Mouse (Mus musculus): ENCODE data around the gene BC030870.

Gene BC030870

GRCm38 (mm10) chr8:65074733-65075132 is 54.6 kb downstream of the BC030870 start, which contains the start of gene Gm10663:
Gm10663 (plus strand) TSS chr8:65075033.
- DNase-seq (ENCODE audit: low spot score): no peak

DNA sequence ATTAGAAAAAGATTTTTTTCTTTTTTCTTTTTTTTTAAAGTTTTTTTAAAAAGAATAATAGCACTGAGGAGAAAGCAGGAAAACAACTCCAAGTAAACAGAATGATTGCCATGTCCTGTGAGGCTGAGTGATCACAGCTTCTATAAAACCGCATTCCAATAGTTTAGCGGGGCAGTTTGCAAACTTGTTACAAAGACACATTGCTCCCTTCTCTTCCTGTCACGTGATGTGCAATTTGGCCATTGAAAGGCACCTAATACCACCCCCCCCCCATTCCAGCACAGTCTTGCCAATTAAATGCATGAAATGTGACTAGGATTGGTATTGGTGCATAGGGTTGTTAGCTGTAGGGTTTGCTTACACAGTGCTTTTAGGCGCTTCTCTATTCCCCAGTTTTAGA is 58.4 kb downstream of the BC030870 start:
- no peak for DNase-seq (ENCODE audit: low spot score)

DNA sequence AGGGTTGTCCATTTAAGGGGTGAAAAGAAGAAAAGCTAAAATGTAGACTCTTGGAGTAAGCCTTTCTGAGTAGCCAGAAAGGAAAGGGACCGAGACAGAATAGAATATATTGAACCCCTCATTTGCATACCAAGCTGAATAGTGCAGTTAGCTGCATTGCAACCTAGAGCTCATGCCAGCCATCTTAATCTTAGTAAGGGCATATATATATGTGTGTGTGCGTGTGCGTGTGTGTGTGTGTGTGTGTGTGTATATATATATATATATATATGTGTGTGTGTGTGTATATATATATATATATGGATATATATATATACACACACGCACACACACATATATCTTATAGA is 60.9 kb downstream of the BC030870 start:
- no peak for DNase-seq (ENCODE audit: low spot score)

DNA sequence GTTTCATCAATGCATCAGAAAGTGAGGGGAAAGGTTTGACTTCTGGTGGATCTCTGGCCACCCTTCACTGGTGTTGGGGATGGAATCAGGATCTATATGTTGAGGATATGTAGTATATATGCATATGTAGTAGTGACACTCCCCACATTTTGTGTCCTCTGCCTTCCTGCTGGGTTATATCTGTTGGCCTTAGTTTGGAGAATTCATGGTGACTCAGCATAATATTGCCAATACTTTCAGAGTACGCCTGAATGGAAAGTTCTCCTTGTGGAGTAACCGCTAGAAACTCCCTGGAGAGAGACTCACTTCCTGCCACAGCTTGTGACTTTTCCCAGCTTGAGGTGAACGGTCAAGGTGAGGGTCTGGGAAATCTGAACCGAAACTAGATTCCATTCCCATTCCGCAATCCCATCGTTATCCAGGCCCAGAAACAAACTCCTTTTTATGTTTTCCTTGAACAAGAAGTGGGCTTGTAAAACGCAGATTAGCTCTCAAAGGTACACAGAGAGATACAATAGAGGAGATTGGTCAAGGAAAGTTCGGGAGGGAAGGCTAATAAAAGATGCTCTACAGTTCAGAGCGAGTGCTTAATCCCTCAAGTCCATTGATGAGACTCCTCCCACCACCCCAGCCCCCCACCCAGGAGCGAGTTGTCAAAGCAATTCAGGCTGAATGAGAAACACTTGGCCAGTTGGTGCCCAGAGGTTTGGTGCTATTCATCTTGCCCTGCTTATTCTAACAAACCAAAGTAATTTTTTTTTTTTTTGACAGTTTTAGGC is 61.5 kb downstream of the BC030870 start:
- no peak for DNase-seq (ENCODE audit: low spot score)

- no peak for DNase-seq (ENCODE audit: low spot score)
Observed at GRCm38 (mm10) chr8:65067031-65067430, 62.3 kb downstream of the BC030870 start.

GRCm38 (mm10) chr8:65065622-65066021 is 63.7 kb downstream of the BC030870 start:
- DNase-seq (ENCODE audit: low spot score): no peak

GRCm38 (mm10) chr8:65064071-65064470 is 65.3 kb downstream of the BC030870 start:
- DNase-seq (ENCODE audit: low spot score): no peak

DNA sequence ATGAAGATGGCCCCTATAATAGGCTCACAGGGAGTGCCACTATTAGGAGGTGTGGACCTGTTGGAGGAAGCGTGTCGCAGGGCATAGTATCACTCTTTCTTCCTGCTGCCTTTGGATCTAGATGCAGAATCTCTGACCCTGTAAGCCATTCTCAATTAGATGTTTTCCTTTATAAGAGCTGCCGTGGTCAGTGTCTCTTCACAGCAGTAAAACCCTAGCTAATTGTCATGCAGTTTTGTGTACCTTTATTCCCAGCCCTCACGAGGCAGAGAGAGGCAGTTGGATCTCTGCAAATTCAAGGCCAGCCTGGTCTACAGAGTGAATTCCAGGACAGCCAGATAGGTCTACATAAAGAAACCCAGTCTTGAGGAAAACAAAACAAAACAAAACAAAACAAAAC is 67.2 kb downstream of the BC030870 start:
- no peak for DNase-seq (ENCODE audit: low spot score)

DNA sequence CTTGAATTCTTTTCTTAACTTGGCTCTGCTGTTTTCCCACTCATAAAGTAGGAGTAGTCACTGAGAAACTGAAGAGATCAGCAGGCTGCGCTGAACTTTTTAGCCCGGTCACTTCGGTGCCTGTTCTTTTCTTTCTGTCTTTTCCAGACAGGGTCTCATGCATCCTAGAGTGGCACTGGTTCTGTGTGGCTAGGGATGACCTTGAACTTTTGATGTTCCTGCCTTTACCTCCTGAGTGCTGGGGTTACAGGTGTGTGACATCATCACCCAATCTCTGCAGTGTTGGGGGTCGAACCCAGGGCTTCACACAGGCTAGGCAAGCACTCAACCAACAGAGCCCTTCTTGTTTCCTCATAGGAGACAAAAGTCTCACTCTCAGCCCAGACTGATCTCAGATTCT is 72.6 kb downstream of the BC030870 start:
- DNase-seq (ENCODE audit: low spot score): no peak

DNA sequence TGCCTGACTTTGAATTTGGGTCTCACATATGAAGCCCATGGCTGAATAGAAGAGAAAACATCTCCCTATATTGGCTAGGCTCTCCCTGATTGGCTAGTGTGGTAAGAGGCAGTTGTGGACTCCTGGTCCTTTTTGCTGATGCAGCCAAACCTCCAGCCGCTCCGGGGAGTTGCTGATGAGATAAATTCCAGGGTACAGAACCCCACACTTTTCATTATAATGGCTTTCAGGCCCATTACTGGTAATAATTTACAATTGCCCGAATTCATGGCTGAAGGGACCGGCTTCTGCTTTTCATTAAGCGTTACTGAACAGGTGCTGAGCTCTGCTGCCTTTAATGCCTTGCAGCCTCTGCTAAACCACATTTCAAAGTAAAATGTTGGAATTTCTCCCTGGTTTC is 75.4 kb downstream of the BC030870 start:
- no peak for DNase-seq (ENCODE audit: low spot score)

DNA sequence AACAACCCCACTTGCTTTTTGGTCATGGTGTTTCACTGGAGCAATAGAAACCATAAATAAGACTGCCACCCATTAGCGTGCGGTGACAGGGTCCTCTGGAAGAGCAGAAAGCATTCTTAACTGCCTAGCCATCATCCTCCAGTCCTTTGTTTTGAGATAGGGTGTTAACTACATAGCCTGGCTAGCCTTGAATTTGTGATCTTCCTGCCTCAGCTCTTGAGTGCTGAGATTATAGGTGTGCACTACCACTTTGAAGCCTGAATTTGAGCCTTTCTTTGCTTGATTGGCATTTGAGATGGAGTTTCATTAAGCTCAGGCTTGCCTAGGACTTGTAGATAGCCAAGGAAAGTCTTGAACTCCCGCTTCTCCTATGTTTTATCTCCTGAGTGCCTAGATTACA is 75.8 kb downstream of the BC030870 start:
- DNase-seq (ENCODE audit: low spot score): no peak

GRCm38 (mm10) chr8:65047801-65048200 is 81.6 kb downstream of the BC030870 start:
- no peak for DNase-seq (ENCODE audit: low spot score)

DNA sequence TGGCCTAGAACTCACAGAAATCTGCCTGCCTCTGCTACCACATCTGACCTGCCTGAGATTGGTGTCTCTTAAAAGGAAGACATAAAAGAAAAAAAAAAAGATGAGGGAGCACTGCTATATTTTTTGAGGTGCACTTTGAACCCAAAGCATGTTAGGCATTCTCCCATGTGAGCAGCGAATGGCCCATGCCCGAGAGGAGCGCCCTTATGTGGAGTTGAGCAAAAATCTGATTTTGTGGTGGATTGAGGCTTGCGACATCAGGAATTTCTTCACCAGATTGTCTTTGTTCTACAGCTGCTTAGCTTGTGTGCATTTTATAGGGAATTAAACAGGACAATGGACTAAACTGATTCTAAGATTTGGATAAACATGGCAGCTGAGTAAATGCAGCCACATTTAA is 82.2 kb downstream of the BC030870 start:
- no peak for DNase-seq (ENCODE audit: low spot score)

DNA sequence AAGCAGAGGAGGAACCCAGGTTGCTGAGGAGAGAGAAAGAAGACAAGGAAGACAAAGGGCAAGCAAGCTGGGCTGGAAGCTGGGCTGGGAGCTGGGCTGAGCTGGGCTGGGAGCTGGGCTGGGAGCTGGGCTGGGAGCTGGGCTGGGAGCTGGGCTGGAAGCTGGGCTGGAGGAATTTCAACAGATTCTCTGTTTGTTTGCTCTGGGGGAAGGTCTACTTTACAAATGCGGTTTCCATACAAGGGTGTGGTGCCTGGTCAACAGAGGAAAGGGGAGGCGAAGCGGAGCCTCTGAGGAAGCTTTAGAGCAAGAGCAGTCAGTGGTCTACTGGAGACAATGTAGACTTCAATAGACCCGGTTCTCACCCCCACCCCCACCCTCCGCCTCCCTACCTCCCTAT is 82.8 kb downstream of the BC030870 start:
- DNase-seq (ENCODE audit: low spot score): no peak

- peak; percentile 38 for DNase-seq (ENCODE audit: low spot score)
Observed at GRCm38 (mm10) chr8:65037117-65037533, 92.2 kb downstream of the BC030870 start, which contains the start of gene Apela. Apela (minus strand) TSS chr8:65037336.

Measured in lung, postnatal 25 days (tissue).